Mouse (Mus musculus): Measurements from ENCODE around the gene Ric8a. TPM values are rescaled to one million over a fixed set of nuclear protein-coding genes. Genes with fewer than 3 reads are reported as not detected.

The Ric8a gene
- polyA plus RNA-seq, 1 experiment: 104 TPM

GRCm38 (mm10) chr7:140908634-140909107 lies 51.9 kb downstream of the Ric8a start:
- Histone ChIP-seq H3K4me3 (ENCODE audit: extremely low read depth, insufficient read depth, insufficient read length) (peak overlapping the region; percentile 28; the same call in 1 of the 2 replicates), H3K27me3 (ENCODE audit: control insufficient read depth, insufficient read depth, low read length) (no peaks in the 10 kb centered on the region), H3K27ac (ENCODE audit: insufficient read depth, low read length) (no peak overlapping the region), H3K36me3 (ENCODE audit: control insufficient read depth, insufficient read depth, low read length) (no peaks in the 10 kb centered on the region), H3K4me1 (ENCODE audit: control insufficient read depth, insufficient read depth, insufficient read length) (no peaks in the 10 kb centered on the region)
- TF ChIP-seq CTCF (IDR thresholded peaks at IDR 0.05; ENCODE audit: extremely low read depth, insufficient read depth, insufficient read length, insufficient replicate concordance): peak; percentile 80; the same call in 1 of the 2 replicates
- TF ChIP-seq POLR2A (IDR thresholded peaks at IDR 0.05; ENCODE audit: low read depth, low read length): no peak
- 5% methylated on average over 19 of the region's 19 CpGs for WGBS
- DNase-seq (ENCODE audit: low read depth in 1 of 2, low spot score in 2 of 2): peak; percentile 34 to 62

- DNase-seq (ENCODE audit: low read depth in 1 of 2, low spot score in 2 of 2): no peak
- Histone ChIP-seq H3K4me1 (ENCODE audit: control insufficient read depth, insufficient read depth, insufficient read length) (no peaks in the 10 kb centered on the region), H3K27me3 (ENCODE audit: control insufficient read depth, insufficient read depth, low read length) (no peaks in the 10 kb centered on the region), H3K36me3 (ENCODE audit: control insufficient read depth, insufficient read depth, low read length) (no peaks in the 10 kb centered on the region), H3K4me3 (ENCODE audit: extremely low read depth, insufficient read depth, insufficient read length) (no peak overlapping the region), H3K27ac (ENCODE audit: insufficient read depth, low read length) (no peak overlapping the region)
- TF ChIP-seq CTCF (IDR thresholded peaks at IDR 0.05; ENCODE audit: extremely low read depth, insufficient read depth, insufficient read length, insufficient replicate concordance) (no peak), POLR2A (IDR thresholded peaks at IDR 0.05; ENCODE audit: low read depth, low read length) (no peak)
- WGBS: 52% methylated on average over 3 of the region's 3 CpGs
These were observed 55.5 kb downstream of the Ric8a start for GRCm38 (mm10) chr7:140912293-140912692.

- Histone ChIP-seq H3K27me3 (ENCODE audit: control insufficient read depth, insufficient read depth, low read length) (no peaks in the 10 kb centered on the region), H3K27ac (ENCODE audit: insufficient read depth, low read length) (no peak overlapping the region), H3K4me3 (ENCODE audit: extremely low read depth, insufficient read depth, insufficient read length) (no peak overlapping the region), H3K36me3 (ENCODE audit: control insufficient read depth, insufficient read depth, low read length) (no peaks in the 10 kb centered on the region), H3K4me1 (ENCODE audit: control insufficient read depth, insufficient read depth, insufficient read length) (no peaks in the 10 kb centered on the region)
- WGBS: 89% methylated on average over 5 of the region's 5 CpGs
- TF ChIP-seq CTCF (IDR thresholded peaks at IDR 0.05; ENCODE audit: extremely low read depth, insufficient read depth, insufficient read length, insufficient replicate concordance) (no peak), POLR2A (IDR thresholded peaks at IDR 0.05; ENCODE audit: low read depth, low read length) (no peak)
- no peak for DNase-seq (ENCODE audit: low read depth in 1 of 2, low spot score in 2 of 2)
These were observed 56.2 kb downstream of the Ric8a start for GRCm38 (mm10) chr7:140912846-140913482.

Other genes starting within 250 kb of the Ric8a start
- not detected in 2 replicates for gene Olfr61, start 228.0 kb upstream of the Ric8a start, polyA plus RNA-seq (2012; rRNA removed)
- gene Olfr53, start 210.5 kb upstream of the Ric8a start, polyA plus RNA-seq (2012; rRNA removed): not detected in 2 replicates
- gene Olfr539, start 197.0 kb upstream of the Ric8a start, polyA plus RNA-seq (2012; rRNA removed): not detected in 2 replicates
- gene Olfr45, start 175.0 kb upstream of the Ric8a start, polyA plus RNA-seq (2012; rRNA removed): not detected in 2 replicates
- gene Olfr541, start 159.7 kb upstream of the Ric8a start, polyA plus RNA-seq (2012; rRNA removed): not detected in 2 replicates
- gene Cyp2e1, start 93.2 kb upstream of the Ric8a start, polyA plus RNA-seq (2012; rRNA removed): 0.36 and 1.3 TPM in 2 replicates
- gene Syce1, start 69.1 kb upstream of the Ric8a start, polyA plus RNA-seq (2012; rRNA removed): 0.07 and 0.11 TPM in 2 replicates
- not detected in 2 replicates for gene Zfp941, start 34.8 kb upstream of the Ric8a start, polyA plus RNA-seq (2012; rRNA removed)
- gene Urah, start 21.9 kb upstream of the Ric8a start, polyA plus RNA-seq (2012; rRNA removed): 1.1 and 1.5 TPM in 2 replicates
- 0.25 TPM in 1 of 2 replicates, not detected in the other for gene Scgb1c1, start 11.4 kb upstream of the Ric8a start, polyA plus RNA-seq (2012; rRNA removed)
- not detected in 2 replicates for gene Odf3, start 9.2 kb upstream of the Ric8a start, polyA plus RNA-seq (2012; rRNA removed)
- not detected in 2 replicates for gene Gm45785, start 626 bp upstream of the Ric8a start, polyA plus RNA-seq (2012; rRNA removed)
- 16.9 and 19.0 TPM in 2 replicates for gene Bet1l, start 620 bp downstream of the Ric8a start, polyA plus RNA-seq (2012; rRNA removed)
- 39.6 and 43.0 TPM in 2 replicates for gene Psmd13, start 25.0 kb downstream of the Ric8a start, polyA plus RNA-seq (2012; rRNA removed)
- 13.3 and 15.0 TPM in 2 replicates for gene Sirt3, start 25.4 kb downstream of the Ric8a start, polyA plus RNA-seq (2012; rRNA removed)
- not detected in 2 replicates for gene Cox8b, start 43.5 kb downstream of the Ric8a start, polyA plus RNA-seq (2012; rRNA removed)
- gene Nlrp6, start 63.9 kb downstream of the Ric8a start, polyA plus RNA-seq (2012; rRNA removed): 0.12 and 0.32 TPM in 2 replicates
- gene Pgghg, start 84.4 kb downstream of the Ric8a start, polyA plus RNA-seq (2012; rRNA removed): 21.2 and 26.0 TPM in 2 replicates
- gene Ifitm5, start 93.3 kb downstream of the Ric8a start, polyA plus RNA-seq (2012; rRNA removed): 1.2 and 1.3 TPM in 2 replicates
- not detected in 2 replicates for gene Gm45717, start 99.0 kb downstream of the Ric8a start, polyA plus RNA-seq (2012; rRNA removed)
- gene Ifitm2, start 99.0 kb downstream of the Ric8a start, polyA plus RNA-seq (2012; rRNA removed): 279 and 436 TPM in 2 replicates
- 159 and 265 TPM in 2 replicates for gene Ifitm1, start 110.3 kb downstream of the Ric8a start, polyA plus RNA-seq (2012; rRNA removed)
- 177 and 277 TPM in 2 replicates for gene Ifitm3, start 153.8 kb downstream of the Ric8a start, polyA plus RNA-seq (2012; rRNA removed)
- gene Ifitm6, start 161.0 kb downstream of the Ric8a start, polyA plus RNA-seq (2012; rRNA removed): 25.5 and 45.9 TPM in 2 replicates
- gene Gm17387, start 172.2 kb downstream of the Ric8a start, polyA plus RNA-seq (2012; rRNA removed): not detected in 2 replicates
- gene B4galnt4, start 204.1 kb downstream of the Ric8a start, polyA plus RNA-seq (2012; rRNA removed): 0.79 and 1.9 TPM in 2 replicates
- gene Pkp3, start 221.3 kb downstream of the Ric8a start, polyA plus RNA-seq (2012; rRNA removed): 30.1 and 36.7 TPM in 2 replicates
- gene Sigirr, start 243.6 kb downstream of the Ric8a start, polyA plus RNA-seq (2012; rRNA removed): 35.8 and 45.5 TPM in 2 replicates